Mouse (Mus musculus) hindbrain, postnatal 0 days (tissue): ENCODE data around the gene Btbd17. TPM values are rescaled to one million over a fixed set of nuclear protein-coding genes. Genes with fewer than 3 reads are reported as not detected.

Experiments used
- ATAC-seq: fragments of 200-750 bp; cut with Nextera tagmentation; 2 replicates; pipeline ENCODE4 v1.8.0; 2017; ENCODE audit warnings: mild to moderate bottlenecking, moderate TSS enrichment, moderate library complexity
- DNase-seq: peaks from one replicate; pipeline ENCODE4 v3.0.0-alpha.2; 2015; ENCODE audit warnings: low spot score
- H3K27ac ChIP-seq: fragments of 300-500 bp; sonication (generic); 2 replicates; pipeline ENCODE4 v1.5.1; 2014; ENCODE audit warnings: mild to moderate bottlenecking
- H3K27me3 ChIP-seq: fragments of 300-500 bp; sonication (generic); 2 replicates; pipeline ENCODE4 v1.6.1; 2014; ENCODE audit warnings: low read length, mixed read lengths; ENCODE audit not compliant: insufficient read depth
- H3K36me3 ChIP-seq: fragments of 300-500 bp; sonication (generic); 2 replicates; pipeline ENCODE4 v1.6.1; 2014; ENCODE audit warnings: low read length, mixed read lengths; ENCODE audit not compliant: insufficient read depth
- H3K4me1 ChIP-seq: fragments of 300-500 bp; sonication (generic); 2 replicates; pipeline ENCODE4 v1.6.1; 2014; ENCODE audit warnings: antibody characterized with exemption, low read length, mixed read lengths; ENCODE audit not compliant: insufficient read depth
- H3K4me2 ChIP-seq: fragments of 300-500 bp; sonication (generic); 2 replicates; pipeline ENCODE4 v1.6.1; 2014; ENCODE audit warnings: low read depth, mild to moderate bottlenecking, low read length, moderate library complexity, mixed read lengths
- H3K4me3 ChIP-seq: fragments of 300-500 bp; sonication (generic); 2 replicates; pipeline ENCODE4 v1.5.1; 2014; ENCODE audit warnings: low read length
- H3K9ac ChIP-seq: fragments of 300-500 bp; sonication (generic); replicated peaks from 2 replicates; pipeline ENCODE4 v1.6.1; 2014; ENCODE audit warnings: mild to moderate bottlenecking, low read length, moderate library complexity, mixed read lengths
- H3K9me3 ChIP-seq: fragments of 300-500 bp; sonication (generic); 2 replicates; pipeline ENCODE4 v1.6.1; 2016; ENCODE audit warnings: low read length, mixed read lengths
- CTCF ChIP-seq: IDR thresholded peaks from 2 replicates; pipeline ENCODE4 v1.5.1; 2016; ENCODE audit warnings: antibody characterized with exemption, control low read depth, low read depth
- WGBS: fragments of 180-500 bp; shearing (Covaris S2); extraction: QIAGEN DNeasy Blood & Tissue Kit; methylation state at CpG from one replicate; pipeline ENCODE4 v1.1.7; 2014; 5-methylcytosine and 5-hydroxymethylcytosine counted together
- polyA plus RNA-seq: library from polyadenylated mRNA; unstranded; fragments of >200 nt; fragmentation: Nextera tagmentation; extraction: Ambion mirVana; gene quantifications from 2 replicates; pipeline ENCODE4 v1.2.1, GENCODE M21; 2015
- total RNA-seq: library from RNA; depleted of rRNA; stranded (reverse); fragments of >200 nt; gene quantifications from 2 replicates; pipeline ENCODE4 v1.2.3, GENCODE M21; 2014; rRNA removed

Btbd17 gene
- total and polyA plus RNA-seq, 2 experiments from 2014 or later: 30.4 to 94.0 TPM

DNA sequence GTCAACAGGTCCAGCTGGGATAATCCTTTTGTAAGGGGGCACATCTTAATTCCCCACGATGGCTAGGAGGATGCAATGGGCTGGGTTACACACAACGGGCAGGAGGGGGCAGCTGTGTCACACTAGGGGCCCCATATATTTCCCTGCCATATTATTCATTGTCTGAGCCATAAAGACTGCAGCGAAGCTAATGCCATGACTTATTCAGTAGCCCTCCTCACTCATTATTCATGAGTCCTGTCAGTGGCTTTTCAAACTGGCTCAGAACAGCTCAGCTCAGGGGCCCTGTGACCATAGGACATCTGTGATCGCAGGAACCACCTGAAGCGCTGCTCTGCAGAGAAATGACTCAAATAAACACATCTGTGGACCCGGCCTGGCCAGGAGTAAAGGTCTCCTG, 54.3 kb downstream of the Btbd17 start:
- no peaks in the 10 kb centered on the region for H3K9me3 ChIP-seq
- no peak for TF ChIP-seq CTCF
- WGBS: 12% methylated on average over 6 of the region's 6 CpGs
- no peaks in the 10 kb centered on the region for H3K36me3 ChIP-seq
- no peaks in the 10 kb centered on the region for H3K4me1 ChIP-seq
- H3K27me3 ChIP-seq: no peaks in the 10 kb centered on the region
- no peak for DNase-seq
- no peak overlapping the region for H3K27ac ChIP-seq
- ATAC-seq: no peak
- H3K9ac ChIP-seq: no peak overlapping the region
- H3K4me3 ChIP-seq: no peak overlapping the region
- no peak overlapping the region for H3K4me2 ChIP-seq

Other genes with a start within 250 kb of the Btbd17 start
- gene Rpl38, start 127.4 kb downstream of the Btbd17 start, total RNA-seq: 577 and 578 TPM in 2 replicates
- gene Rpl38, start 127.4 kb downstream of the Btbd17 start, polyA plus RNA-seq: 954 and 958 TPM in 2 replicates
- 75.8 and 80.4 TPM in 2 replicates for gene Ttyh2, start 120.5 kb downstream of the Btbd17 start, total RNA-seq
- 38.6 and 40.3 TPM in 2 replicates for gene Ttyh2, start 120.5 kb downstream of the Btbd17 start, polyA plus RNA-seq
- gene Dnaic2, start 68.5 kb downstream of the Btbd17 start, total RNA-seq: 5.1 and 5.8 TPM in 2 replicates
- 3.1 and 3.2 TPM in 2 replicates for gene Dnaic2, start 68.5 kb downstream of the Btbd17 start, polyA plus RNA-seq
- gene Kif19a, start 30.6 kb downstream of the Btbd17 start, total RNA-seq: 7.4 and 13.5 TPM in 2 replicates
- gene Kif19a, start 30.6 kb downstream of the Btbd17 start, polyA plus RNA-seq: 0.99 and 1.6 TPM in 2 replicates
- gene Gpr142, start 3.0 kb upstream of the Btbd17 start, total RNA-seq: 0.58 TPM in 1 of 2 replicates, not detected in the other
- not detected in 2 replicates for gene Gpr142, start 3.0 kb upstream of the Btbd17 start, polyA plus RNA-seq
- 12.8 and 14.1 TPM in 2 replicates for gene Gprc5c, start 55.2 kb upstream of the Btbd17 start, total RNA-seq
- gene Gprc5c, start 55.2 kb upstream of the Btbd17 start, polyA plus RNA-seq: 7.5 and 7.8 TPM in 2 replicates
- gene Cd300a, start 94.1 kb upstream of the Btbd17 start, total RNA-seq: 1.1 and 2.6 TPM in 2 replicates
- gene Cd300a, start 94.1 kb upstream of the Btbd17 start, polyA plus RNA-seq: 1.4 and 1.5 TPM in 2 replicates
- 0.37 TPM in 1 of 2 replicates, not detected in the other for gene Cd300lb, start 138.4 kb upstream of the Btbd17 start, total RNA-seq
- 0.08 TPM in 1 of 2 replicates, not detected in the other for gene Cd300lb, start 138.4 kb upstream of the Btbd17 start, polyA plus RNA-seq
- gene Cd300c, start 173.2 kb upstream of the Btbd17 start, total RNA-seq: not detected in 2 replicates
- gene Cd300c, start 173.2 kb upstream of the Btbd17 start, polyA plus RNA-seq: not detected in 2 replicates
- gene Cd300ld, start 194.0 kb upstream of the Btbd17 start, total RNA-seq: 0.58 TPM in 1 of 2 replicates, not detected in the other
- 0.15 TPM in 1 of 2 replicates, not detected in the other for gene Cd300ld, start 194.0 kb upstream of the Btbd17 start, polyA plus RNA-seq
- gene Cd300c2, start 205.9 kb upstream of the Btbd17 start, total RNA-seq: 0.61 and 2.1 TPM in 2 replicates
- gene Cd300c2, start 205.9 kb upstream of the Btbd17 start, polyA plus RNA-seq: 2.5 and 3.0 TPM in 2 replicates
- not detected in 2 replicates for gene Cd300ld2, start 220.2 kb upstream of the Btbd17 start, total RNA-seq
- gene Cd300ld2, start 220.2 kb upstream of the Btbd17 start, polyA plus RNA-seq: not detected in 2 replicates
- not detected in 2 replicates for gene Cd300ld4, start 231.1 kb upstream of the Btbd17 start, total RNA-seq
- gene Cd300ld4, start 231.1 kb upstream of the Btbd17 start, polyA plus RNA-seq: not detected in 2 replicates
- gene Cd300ld5, start 241.8 kb upstream of the Btbd17 start, total RNA-seq: not detected in 2 replicates
- gene Cd300ld5, start 241.8 kb upstream of the Btbd17 start, polyA plus RNA-seq: not detected in 2 replicates